Mouse (Mus musculus) retina, embryonic 14.5 days (tissue): ENCODE results near the gene Eif2ak1.

ENCODE experiments used
- DNase-seq: peaks from one replicate; pipeline ENCODE4 v3.0.0-alpha.2; 2015; ENCODE audit warnings: low spot score

The Eif2ak1 gene

DNA sequence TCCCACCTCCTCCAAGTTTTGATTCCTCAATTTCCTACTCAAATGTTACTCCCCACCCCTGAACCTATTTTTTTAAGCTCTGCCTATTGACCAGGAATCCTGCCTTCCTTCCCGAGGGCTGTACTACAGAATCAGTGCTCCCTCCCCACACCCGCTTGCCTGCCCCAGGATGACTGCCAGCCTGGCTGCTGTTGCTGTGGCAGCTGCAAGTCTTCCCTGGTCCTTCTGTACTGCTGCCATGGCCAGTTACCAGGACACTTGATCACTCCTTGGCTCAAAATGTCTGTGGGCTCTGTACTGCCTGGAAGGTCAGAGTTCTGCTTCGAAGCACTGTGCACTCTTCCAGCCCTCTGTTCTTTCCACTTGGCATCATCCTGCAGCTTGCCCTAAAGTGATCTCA is 84.5 kb downstream of the Eif2ak1 start:
- DNase-seq: no peak

DNA sequence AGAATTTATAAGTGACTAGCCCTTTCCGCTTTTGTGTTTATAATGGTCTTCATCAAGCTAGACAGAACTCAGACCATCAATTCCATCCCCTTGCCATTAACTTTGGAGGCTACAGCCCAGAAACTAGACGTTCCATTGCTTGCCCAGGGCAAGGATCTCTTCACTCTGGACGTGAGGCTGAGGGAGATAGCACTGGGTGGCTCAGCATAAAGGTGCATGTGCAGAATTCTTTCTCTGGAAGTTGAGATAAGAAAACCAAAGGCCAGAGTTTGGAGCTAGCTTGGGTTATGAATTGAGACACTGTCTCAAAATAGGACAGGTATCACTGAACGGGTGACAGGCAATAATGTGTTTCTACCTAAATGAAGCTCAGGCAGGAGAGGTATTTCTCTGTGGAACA is 86.2 kb downstream of the Eif2ak1 start:
- DNase-seq: no peak

DNA sequence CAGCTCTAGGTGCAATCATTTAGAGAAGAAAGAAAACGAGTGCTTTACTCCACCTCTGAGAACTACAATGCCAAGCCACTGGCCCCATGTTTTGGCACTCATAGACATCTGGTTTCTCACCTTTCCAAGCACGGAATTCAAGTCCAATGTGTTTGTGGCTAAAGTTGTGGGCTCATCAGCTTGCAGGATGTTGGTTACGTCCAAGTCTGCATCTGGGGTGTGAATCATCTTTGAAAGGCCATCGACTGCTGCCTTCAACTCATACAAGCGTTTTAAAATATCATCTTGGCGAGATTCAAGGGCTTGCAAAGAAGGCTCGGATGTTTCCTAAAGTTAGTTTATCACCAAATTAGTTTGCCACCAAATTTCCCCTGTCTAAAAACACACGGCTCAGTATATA is 88.8 kb downstream of the Eif2ak1 start:
- DNase-seq: no peak

DNA sequence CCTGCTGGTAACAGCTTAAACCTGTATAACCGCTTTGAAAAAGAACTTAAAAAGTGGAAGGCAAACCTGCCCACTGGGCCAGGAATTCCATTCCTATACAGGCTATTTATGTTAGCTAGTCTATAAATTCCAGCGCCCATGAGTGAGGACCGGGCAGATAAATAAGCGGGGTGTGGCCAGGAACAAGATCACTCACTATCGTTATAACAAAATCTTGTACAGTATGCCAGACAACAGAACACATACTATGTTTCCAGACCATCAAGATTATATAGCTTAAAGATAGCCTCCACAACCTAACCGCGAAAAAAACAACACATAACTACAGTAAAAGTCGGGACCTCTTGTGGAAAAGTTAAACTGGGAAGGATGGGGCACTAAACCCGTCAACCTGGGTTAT is 91.3 kb downstream of the Eif2ak1 start:
- no peak for DNase-seq

DNA sequence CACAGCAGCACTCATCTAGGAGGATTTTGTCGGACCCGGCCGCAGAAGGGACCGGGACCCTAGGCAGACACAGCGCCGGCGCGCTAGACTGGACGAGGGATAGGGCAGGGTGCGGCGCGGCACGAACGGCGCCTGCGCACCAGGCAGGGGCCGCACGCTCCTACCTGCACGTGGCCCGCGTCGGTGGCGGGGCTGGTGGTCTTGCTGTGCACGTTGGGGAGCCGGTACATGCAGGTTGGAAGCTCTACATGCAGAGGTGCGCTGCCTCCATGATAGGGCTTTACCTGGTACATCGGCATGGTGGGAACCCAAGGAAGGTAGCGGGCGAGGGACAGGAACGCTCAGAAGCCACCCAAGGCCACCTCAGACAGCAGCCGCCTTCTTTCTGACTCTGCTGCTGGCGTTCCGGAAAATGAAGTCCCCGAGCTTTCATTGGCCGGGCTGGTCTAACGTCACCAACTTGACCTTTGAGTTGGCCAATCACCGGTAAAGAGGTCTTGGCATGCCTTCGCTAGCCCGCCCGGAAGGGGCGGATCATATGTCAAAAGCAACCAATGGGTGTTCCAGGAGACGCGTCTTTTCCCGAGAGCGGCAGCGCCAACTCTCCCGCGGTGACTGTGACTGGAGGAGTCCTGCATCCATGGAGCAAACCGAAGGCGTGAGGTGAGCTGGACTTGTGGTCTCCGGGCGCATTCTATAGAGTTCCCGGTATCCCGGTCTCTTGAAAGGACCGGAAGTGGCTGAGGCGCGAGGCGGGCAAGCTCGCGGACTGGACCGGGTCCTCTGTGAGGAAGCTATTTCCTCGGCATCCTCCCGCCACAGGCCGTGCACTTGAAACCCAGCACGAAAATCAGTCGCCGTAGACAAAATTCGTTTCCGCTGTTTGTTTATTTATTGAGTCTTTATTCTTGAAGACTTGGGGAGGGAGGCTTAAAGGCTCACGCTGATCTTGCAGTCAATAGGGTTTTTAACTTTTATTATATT is 92.1 kb downstream of the Eif2ak1 start, which contains the start of the genes Aimp2 and Pms2:
TSS of gene Aimp2 (minus strand) at position 431 of the 984 bp plus-strand sequence.
TSS of gene Pms2 (plus strand) at position 548 of the 984 bp plus-strand sequence.
- DNase-seq: peak; percentile 98

DNA sequence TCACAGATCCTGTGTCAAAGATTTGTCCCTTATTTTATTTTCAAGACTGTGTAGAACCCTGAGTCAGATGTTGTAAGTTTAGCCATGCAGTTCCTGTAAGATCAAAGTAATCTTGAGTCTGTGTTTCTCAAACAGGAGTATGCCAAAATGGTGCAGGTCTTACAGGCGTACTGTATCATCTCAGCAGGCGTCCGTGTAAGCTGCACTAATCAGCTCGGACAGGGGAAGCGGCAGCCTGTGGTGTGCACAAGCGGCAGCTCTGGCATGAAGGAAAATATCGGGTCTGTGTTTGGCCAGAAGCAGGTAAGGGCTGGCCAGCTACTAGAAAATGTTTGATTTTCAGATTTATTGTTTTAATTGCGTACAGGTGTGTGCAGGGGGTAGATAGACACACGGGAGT is 98.6 kb downstream of the Eif2ak1 start:
- DNase-seq: no peak

DNA sequence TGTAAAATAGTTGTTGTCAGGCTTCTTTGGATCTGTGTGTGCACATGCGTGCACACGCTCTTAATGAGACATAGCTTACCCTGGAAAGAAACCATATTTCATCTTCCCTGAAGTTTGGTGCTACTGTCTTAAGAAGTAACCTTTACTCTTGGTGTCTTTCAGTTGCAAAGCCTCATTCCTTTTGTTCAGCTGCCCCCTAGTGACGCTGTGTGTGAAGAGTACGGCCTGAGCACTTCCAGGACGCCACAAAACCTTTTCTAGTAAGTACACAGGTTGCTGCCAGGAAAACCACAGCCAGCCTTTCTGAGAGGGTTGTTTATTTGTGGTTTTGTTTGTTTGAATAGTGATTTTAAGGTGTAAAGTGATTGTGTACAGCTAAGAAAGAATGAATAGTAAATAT is 99.8 kb downstream of the Eif2ak1 start:
- DNase-seq: peak; percentile 61

DNA sequence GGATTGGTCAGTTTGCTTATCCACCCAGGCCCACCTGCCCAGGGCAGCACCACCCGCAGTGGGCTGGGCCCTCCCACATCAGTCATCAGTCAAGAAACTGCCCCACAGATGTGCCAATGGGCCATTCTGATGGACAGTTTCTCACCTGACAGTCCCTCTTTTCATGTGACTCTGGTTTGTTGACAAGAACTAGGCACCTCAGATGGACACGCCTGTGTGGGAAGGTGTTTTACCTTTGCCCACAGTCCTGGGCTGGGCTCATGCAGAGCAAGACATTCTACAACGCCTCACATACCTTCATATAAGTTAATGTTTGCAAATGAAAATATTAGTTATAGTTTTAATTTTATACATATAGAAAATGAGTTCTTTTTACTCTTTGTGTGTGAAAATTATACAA is 100.5 kb downstream of the Eif2ak1 start:
- no peak for DNase-seq

DNA sequence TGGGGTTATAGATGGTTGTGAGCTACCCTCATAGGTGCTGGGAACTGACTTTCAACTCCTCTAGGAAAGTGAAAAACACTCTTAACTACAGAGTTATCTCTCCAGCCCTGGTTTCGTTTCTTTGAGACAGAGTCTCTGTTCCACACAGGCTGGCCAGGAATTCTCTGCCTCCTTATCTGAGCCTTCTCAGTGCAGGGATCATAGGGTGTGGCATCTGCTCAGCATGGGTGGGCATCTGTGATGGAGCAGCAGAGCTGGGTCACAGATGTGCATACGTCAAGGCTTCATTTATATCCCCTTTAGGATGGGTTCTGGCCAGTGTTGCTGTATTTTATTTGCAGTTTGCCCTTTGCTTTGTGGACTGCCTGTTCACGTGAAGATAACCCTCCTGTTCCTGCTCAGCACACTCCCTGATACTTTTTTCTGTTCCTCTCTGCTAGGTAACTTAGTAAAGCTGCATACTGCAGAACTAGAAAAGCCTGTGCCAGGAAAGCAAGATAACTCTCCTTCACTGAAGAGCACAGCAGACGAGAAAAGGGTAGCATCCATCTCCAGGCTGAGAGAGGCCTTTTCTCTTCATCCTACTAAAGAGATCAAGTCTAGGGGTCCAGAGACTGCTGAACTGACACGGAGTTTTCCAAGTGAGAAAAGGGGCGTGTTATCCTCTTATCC is 107.3 kb downstream of the Eif2ak1 start:
- DNase-seq: no peak

DNA sequence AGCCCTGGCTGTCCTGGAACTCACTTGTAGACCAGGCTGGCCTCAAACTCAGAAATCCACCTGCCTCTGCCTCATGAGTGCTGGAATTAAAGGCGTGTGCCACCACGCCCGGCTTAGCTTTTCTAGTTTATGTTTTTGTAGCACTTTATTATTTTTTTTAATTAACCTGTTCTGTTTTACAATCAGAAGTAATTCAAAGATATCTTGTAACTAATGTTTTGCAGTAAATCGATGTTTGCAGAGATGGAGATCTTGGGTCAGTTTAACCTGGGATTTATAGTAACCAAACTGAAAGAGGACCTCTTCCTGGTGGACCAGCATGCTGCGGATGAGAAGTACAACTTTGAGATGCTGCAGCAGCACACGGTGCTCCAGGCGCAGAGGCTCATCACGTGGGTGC is 110.3 kb downstream of the Eif2ak1 start, which contains the start of gene Gm42421:
TSS of gene Gm42421 (plus strand) at position 301 of the 400 bp plus-strand sequence.
- no peak for DNase-seq

DNA sequence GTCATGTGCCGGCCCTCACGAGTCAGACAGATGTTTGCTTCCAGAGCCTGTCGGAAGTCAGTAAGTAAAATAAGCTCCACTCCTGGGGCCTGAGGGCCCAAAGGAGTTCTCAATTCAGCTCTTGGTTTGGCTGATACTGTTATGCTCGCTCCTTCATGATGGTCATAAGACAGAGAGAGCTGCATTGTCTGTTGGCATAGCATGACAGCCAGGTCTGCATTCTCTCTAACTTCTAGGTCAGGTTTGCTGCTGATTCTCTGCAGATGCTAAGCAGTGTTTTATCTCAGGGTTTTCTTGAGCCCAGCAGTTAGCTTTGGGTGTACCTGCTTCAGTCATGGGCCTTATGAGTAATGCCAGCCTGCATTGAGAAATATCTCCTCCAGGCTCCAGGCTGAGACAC is 111.7 kb downstream of the Eif2ak1 start:
- DNase-seq: no peak

DNA sequence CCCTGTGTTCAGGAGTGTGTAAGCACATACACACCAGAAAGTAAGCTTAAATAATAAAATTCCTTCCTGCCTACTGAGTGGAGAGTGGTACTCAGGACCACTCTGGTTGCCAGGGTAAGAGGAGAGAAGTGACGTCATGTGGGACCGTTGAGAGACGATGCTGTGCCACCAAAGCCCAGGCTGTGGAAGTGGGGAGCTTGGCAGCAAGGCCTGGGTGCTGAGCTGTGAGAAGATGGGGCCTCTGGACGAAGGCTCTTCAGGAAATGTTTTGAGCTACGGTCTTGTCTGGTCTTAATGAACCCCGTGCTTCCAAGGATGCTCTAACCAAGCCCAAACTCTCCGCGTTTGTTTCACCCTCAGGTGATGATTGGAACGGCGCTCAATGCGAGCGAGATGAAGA is 113.1 kb downstream of the Eif2ak1 start:
- no peak for DNase-seq

DNA sequence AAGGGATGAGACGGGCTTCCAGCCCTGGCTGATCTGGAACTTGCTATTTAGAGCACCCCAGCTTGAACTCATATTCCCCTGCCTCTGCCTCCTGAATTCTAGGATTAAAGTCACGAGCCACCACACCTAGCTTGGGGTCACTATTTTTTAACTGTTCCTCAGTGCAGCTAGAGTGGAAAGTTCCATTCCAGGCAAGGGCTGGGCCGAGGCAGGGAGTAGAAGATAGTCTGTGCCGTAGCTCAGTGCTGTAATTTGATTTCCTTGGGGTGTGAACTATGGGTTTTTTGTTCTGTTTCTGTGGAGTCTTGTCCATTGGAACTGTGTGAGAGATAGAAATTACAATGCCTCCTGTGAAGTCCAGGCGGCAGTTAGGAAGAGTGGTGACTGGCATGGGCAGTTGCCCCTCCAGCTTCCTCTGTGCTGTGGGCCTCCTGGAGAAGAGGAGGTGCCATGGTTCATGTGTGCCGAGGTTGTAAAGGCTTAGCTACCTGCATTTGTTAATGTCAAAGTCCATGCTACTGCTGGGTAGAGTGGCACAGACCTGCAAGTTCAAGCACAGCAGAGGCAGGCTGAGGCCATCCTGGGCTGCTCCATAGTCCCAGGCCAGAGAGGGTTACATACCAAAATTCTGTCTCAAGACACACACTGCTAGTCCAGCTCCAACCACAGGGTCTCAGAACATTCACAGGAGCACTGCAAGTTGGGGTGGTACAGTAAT is 114.4 kb downstream of the Eif2ak1 start:
- DNase-seq: no peak

DNA sequence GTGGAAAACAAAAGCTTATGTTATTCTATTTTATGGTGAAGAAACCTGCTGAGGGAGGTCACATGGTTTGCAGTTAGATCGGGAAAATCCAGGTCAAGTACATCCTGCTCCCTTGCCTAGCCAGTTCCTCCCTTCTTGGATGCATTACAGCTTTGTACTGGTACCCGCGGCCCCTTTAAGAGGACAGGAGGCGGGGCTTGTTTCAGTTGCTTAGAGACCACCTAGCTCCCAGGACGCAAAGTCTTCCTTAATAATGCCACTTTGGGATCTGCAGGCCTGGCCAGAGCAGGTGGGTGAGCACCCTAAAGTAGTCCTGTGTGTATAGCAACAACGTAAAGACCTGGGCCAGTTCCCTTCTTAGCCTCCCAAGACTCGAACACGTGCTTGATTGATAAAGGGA is 115.2 kb downstream of the Eif2ak1 start, which contains the start of gene Rsph10b:
TSS of gene Rsph10b (plus strand) at position 205 of the 400 bp plus-strand sequence.
- peak; percentile 28 for DNase-seq

DNA sequence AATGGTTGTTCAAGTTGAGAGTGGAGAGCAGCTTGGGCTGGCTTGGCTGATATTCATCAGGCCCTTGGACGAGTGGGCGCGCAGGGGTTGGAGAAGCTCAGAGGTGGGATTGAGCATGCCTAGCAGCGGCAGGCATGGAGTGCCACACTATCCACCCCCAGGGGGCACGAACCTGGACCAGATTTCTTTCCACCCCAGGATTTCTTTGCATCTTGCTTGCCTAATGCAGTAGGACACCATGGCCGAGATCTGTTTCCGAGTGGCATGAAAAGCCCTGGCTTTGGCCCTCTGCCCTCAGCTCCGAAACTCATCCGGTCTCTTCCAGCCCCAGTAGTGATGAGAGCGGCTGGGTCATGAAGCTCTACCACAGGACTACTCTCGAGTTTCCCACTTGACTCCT is 115.8 kb downstream of the Eif2ak1 start:
- DNase-seq: no peak

DNA sequence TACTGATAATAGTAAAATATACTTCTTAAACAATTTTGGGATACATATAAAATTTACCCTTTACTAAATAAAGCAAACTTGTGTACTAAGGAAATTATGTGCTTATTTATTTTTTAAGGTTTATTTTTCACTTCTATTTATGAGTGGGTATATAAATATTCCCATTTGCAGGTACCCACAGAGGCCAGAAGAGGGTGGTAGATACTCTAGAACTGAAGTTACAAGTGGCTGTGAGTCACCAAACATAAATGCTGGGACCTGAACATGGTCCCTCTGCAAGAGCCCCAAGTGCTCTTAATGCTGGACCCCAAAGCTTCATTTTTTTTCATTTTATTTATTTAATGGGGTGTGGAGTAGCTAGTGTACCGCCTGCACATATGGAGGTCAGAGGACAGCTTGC is 116.3 kb downstream of the Eif2ak1 start:
- peak; percentile 5 for DNase-seq

DNA sequence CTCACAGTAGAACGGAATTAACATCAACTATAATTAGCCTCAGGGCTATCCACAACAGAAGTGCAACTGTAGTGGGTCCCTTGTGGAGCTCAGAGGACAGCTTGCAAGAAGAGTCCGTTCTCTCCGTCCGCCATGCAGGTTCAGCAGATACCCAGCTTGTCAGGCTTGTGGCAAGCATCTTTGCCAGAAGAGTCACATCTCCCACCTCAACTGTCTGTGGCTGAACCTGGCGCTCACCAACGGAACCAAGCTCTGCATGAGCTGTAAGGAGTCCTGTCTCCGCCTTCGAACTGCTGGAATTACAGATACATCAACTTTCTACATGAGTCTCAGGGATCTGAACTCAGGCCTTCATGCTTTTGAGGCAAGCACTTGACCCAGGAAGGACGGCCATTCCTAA is 118.6 kb downstream of the Eif2ak1 start:
- DNase-seq: no peak

DNA sequence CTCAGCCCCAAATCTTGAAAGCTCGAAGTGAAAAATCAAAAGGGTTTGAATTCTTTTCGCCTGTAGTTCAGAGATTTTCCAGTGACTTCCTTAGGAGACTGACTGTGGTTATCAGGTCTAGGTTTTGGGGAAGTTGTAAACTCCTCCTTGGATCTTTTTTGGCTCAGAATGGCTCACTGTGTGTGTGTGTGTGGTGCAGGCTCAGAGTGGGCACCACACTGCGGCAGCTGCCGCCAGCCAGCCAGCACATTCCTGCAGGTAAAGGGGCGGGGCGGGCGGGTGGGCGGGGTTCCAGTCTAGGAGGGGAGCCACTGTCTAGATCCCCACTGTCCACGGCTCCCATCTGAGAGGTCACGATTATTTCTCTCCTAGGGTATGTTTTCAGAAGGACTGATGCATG is 124.0 kb downstream of the Eif2ak1 start:
- no peak for DNase-seq

DNA sequence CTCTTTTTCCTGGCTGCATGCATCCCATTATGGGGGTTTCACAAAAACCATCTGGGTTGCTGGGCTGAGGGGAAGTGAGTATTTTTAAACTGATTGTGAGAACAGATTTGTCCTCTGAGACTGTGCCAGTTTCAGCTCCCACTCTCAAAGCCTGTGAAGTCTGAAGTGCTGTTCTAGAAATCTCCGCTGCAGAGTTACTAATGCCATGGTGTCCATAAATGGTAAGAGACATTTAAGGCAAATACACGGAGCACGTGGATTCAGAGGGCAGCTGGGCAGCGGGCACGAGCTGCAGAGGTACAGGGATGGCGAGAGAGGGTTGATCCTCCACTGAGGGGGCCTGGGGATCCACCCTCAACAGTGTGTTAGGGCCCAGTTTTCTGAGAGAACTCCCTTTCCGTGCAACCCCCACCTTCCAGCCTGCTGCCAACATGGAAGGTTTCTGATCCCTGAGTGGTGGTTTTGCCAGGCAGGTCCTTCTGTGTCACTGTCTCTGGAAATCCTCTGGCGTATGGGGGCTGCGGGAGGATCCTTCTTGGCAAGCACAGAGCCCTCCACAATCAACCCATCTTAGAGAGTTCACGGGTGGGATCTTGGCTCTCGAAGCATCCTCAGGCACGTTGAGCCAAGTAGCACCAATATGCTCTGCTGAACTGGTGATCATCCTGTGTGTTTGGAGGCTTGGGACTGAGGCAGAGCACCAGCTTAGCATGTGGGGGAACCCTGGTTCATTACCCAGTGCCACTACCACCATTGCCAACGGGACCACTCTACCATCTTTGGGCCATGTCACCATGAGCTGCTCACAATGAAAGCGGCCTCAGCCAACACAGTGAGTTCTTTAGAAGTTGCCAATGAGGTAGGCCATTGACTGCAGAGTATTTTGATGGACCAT is 125.9 kb downstream of the Eif2ak1 start:
- no peak for DNase-seq

DNA sequence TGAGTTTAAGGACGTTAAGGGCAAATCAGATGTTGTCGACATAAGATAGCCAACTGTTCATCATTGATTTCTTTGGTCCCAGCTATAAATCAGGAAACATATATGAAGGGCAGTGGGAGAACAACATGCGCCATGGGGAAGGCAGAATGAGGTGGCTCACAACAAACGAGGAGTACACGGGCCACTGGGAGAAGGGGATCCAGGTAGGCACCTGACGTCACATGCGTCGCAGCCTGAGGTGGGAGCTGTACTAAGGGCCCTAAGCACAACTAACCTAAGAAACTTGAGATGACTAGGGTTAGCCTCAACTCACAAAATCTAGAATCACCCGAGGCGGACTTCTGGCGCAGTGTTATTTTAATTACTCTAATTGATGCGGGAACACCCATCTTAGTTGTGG is 130.8 kb downstream of the Eif2ak1 start:
- no peak for DNase-seq

DNA sequence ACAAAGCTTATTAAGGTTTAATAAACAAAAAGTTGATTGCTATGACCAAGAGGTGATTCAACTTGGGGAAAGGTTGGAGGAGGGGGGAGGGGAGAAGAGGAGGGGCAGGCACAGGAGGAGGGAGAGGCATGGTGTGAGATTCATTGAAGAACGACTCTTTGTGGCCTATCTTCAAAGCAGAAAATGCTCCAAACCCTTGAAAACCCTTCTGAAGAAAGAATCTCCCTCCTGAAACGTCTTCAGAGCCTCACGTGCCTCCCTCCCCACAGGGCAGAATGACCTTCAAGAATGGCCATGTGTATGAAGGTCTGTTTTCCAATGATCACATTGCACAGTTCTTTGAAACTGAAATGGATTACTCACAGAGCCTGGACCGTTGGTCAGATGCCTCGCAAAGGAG is 132.4 kb downstream of the Eif2ak1 start:
- DNase-seq: no peak
